Mouse (Mus musculus) stomach, postnatal 0 days (tissue): ENCODE measurements around the gene Chuk.

ENCODE experiments used
- CTCF ChIP-seq: IDR thresholded peaks from 2 replicates; pipeline ENCODE4 v1.5.1; 2016; ENCODE audit warnings: antibody characterized with exemption, low read depth, mild to moderate bottlenecking, moderate library complexity
- EP300 ChIP-seq: optimal IDR thresholded peaks from 2 replicates; pipeline ENCODE3; 2016; ENCODE audit warnings: antibody characterized with exemption

DNA sequence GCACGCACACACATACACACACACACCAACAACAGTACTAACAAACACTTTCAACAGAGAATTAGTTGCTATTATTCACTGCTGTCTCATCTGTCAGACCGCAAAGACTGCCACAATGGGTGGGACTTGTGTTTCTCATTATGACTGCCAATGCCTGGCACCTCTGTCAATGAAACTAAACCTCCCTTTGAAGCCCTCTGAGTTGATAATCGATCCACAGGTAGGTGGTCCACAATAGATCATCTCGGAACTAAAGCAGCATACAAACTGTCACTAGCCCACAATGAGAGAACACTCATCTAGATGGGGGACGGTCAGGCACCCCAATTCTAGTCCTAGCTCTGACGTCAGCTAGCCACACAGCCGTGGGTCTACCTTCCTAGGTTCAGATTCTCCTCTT is 13.9 kb upstream of the Chuk start:
- no peak for TF ChIP-seq CTCF
- TF ChIP-seq EP300 = no peak
